Mouse (Mus musculus) kidney, adult 2 months (tissue): Measurements from ENCODE around the gene Asb18.

Experiments used
- CTCF ChIP-seq: fragments of 200-500 bp; conservative IDR thresholded peaks from 2 replicates; pipeline ENCODE4 v1.5.1; 2011; ENCODE audit warnings: low read depth, mild to moderate bottlenecking, control low read depth, low read length, moderate library complexity, mixed read lengths; ENCODE audit not compliant: insufficient read depth, insufficient read length
- POLR2A ChIP-seq: fragments of 200-500 bp; IDR thresholded peaks from one replicate; pipeline ENCODE4 v1.6.1; 2011; ENCODE audit warnings: low read depth, low read length, control low read depth

GRCm38 (mm10) chr1:90054991-90055390, 40.5 kb upstream of the Asb18 start:
- TF ChIP-seq CTCF (no peak), POLR2A (no peak)
